Mouse (Mus musculus) midbrain, embryonic 15.5 days (tissue): ENCODE data around the gene Polr1a. TPM values are rescaled to one million over a fixed set of nuclear protein-coding genes. Genes with fewer than 3 reads are reported as not detected.

Experiments used
- ATAC-seq: fragments of 200-750 bp; cut with Nextera tagmentation; replicated peaks from 2 replicates; pipeline ENCODE4 v1.8.0; 2017; ENCODE audit warnings: moderate TSS enrichment
- H3K27ac ChIP-seq: fragments of 300-500 bp; sonication (generic); 2 replicates; pipeline ENCODE4 v1.5.1; 2015; ENCODE audit warnings: mild to moderate bottlenecking, inconsistent platforms
- H3K27me3 ChIP-seq: fragments of 300-500 bp; sonication (generic); replicated peaks from 2 replicates; pipeline ENCODE4 v1.6.1; 2015; ENCODE audit warnings: inconsistent platforms
- H3K36me3 ChIP-seq: fragments of 300-500 bp; sonication (generic); replicated peaks from 2 replicates; pipeline ENCODE4 v1.6.1; 2015; ENCODE audit warnings: inconsistent platforms
- H3K4me1 ChIP-seq: fragments of 300-500 bp; sonication (generic); 2 replicates; pipeline ENCODE4 v1.6.1; 2015; ENCODE audit warnings: inconsistent platforms
- H3K4me2 ChIP-seq: fragments of 300-500 bp; sonication (generic); 2 replicates; pipeline ENCODE4 v1.6.1; 2015; ENCODE audit warnings: inconsistent platforms, mild to moderate bottlenecking, moderate library complexity
- H3K4me3 ChIP-seq: fragments of 300-500 bp; sonication (generic); 2 replicates; pipeline ENCODE4 v1.5.1; 2015; ENCODE audit warnings: mild to moderate bottlenecking, inconsistent platforms
- H3K9ac ChIP-seq: fragments of 300-500 bp; sonication (generic); 2 replicates; pipeline ENCODE4 v1.6.1; 2015; ENCODE audit warnings: mild to moderate bottlenecking, inconsistent platforms
- H3K9me3 ChIP-seq: fragments of 300-500 bp; sonication (generic); 2 replicates; pipeline ENCODE4 v1.6.1; 2016; ENCODE audit warnings: inconsistent platforms
- WGBS: fragments of 180-500 bp; shearing (Covaris S2); methylation state at CpG from one replicate; pipeline ENCODE4 v1.1.7; 2015; ENCODE audit warnings: mixed read lengths; 5-methylcytosine and 5-hydroxymethylcytosine counted together
- polyA plus RNA-seq: library from polyadenylated mRNA; unstranded; fragments of >200 nt; fragmentation: Nextera tagmentation; extraction: Ambion mirVana; gene quantifications from 2 replicates; pipeline ENCODE4 v1.2.1, GENCODE M21; 2015

Polr1a gene
- polyA plus RNA-seq, 1 experiment from 2014 or later = 21.0 TPM

- WGBS = 90% methylated on average over 1 of the region's 1 CpGs
- no peaks in the 10 kb centered on the region for H3K27me3 ChIP-seq
Measured at GRCm38 (mm10) chr6:72009454-72009853, 100.6 kb downstream of the Polr1a start.

GRCm38 (mm10) chr6:72014033-72014432 is 105.2 kb downstream of the Polr1a start:
- no peak overlapping the region for H3K27ac ChIP-seq
- H3K9ac ChIP-seq = no peak overlapping the region
- no peaks in the 10 kb centered on the region for H3K4me1 ChIP-seq
- no peak overlapping the region for H3K4me2 ChIP-seq
- no peaks in the 10 kb centered on the region for H3K36me3 ChIP-seq
- ATAC-seq = no peak
- H3K27me3 ChIP-seq = no peaks in the 10 kb centered on the region
- no peak overlapping the region for H3K4me3 ChIP-seq
- 51% methylated on average over 4 of the region's 4 CpGs for WGBS
- no peaks in the 10 kb centered on the region for H3K9me3 ChIP-seq

More at GRCm38 (mm10) chr6:72009454-72009853, 100.6 kb downstream of the Polr1a start:
- Histone ChIP-seq H3K36me3 (no peaks in the 10 kb centered on the region), H3K27ac (no peak overlapping the region), H3K4me1 (no peaks in the 10 kb centered on the region), H3K4me2 (no peak overlapping the region), H3K9me3 (no peaks in the 10 kb centered on the region), H3K9ac (no peak overlapping the region), H3K4me3 (no peak overlapping the region)
- ATAC-seq = no peak

DNA sequence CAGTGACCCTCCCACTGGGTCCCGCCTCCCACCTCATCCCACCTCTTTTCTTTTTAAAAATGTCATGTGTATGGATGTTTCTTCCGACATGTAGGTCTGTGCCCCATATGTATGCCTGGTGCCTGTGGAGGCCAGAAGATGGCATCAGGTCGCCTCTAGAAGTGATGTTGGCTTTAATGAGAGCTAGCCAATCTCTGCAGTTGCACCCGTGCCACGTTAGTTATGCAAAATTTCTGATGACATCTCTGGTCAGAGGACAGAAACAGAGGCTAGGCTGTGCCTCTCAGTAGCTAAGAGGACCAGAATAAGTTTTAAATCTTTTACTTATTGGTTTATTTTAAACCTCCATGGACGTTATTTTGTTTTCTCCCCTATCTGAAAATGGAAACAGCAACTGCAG is 109.2 kb downstream of the Polr1a start:
- Histone ChIP-seq H3K27ac (no peak overlapping the region), H3K4me3 (no peak overlapping the region), H3K36me3 (no peaks in the 10 kb centered on the region), H3K9ac (no peak overlapping the region), H3K9me3 (no peaks in the 10 kb centered on the region), H3K27me3 (no peaks in the 10 kb centered on the region), H3K4me2 (no peak overlapping the region), H3K4me1 (no peaks in the 10 kb centered on the region)
- WGBS = 84% methylated on average over 6 of the region's 6 CpGs
- ATAC-seq = no peak

- no peaks in the 10 kb centered on the region for H3K27me3 ChIP-seq
- H3K36me3 ChIP-seq = no peaks in the 10 kb centered on the region
- no peak overlapping the region for H3K27ac ChIP-seq
- H3K4me2 ChIP-seq = no peak overlapping the region
- no peak overlapping the region for H3K9ac ChIP-seq
- ATAC-seq = no peak
- H3K4me3 ChIP-seq = no peak overlapping the region
- H3K4me1 ChIP-seq = no peaks in the 10 kb centered on the region
- H3K9me3 ChIP-seq = no peaks in the 10 kb centered on the region
Measured at GRCm38 (mm10) chr6:72025497-72025896, 116.6 kb downstream of the Polr1a start.

GRCm38 (mm10) chr6:72028079-72028478 is 119.2 kb downstream of the Polr1a start:
- H3K4me1 ChIP-seq = no peaks in the 10 kb centered on the region
- no peaks in the 10 kb centered on the region for H3K36me3 ChIP-seq
- no peaks in the 10 kb centered on the region for H3K9me3 ChIP-seq
- no peak overlapping the region for H3K27ac ChIP-seq
- ATAC-seq = no peak
- no peak overlapping the region for H3K9ac ChIP-seq
- no peaks in the 10 kb centered on the region for H3K27me3 ChIP-seq
- no peak overlapping the region for H3K4me2 ChIP-seq
- H3K4me3 ChIP-seq = no peak overlapping the region
- WGBS = 97% methylated on average over 1 of the region's 1 CpGs

- no peak for ATAC-seq
- Histone ChIP-seq H3K4me3 (no peak overlapping the region), H3K4me1 (no peaks in the 10 kb centered on the region)
Measured at GRCm38 (mm10) chr6:72029674-72030073, 120.8 kb downstream of the Polr1a start.

More at GRCm38 (mm10) chr6:72029674-72030073, 120.8 kb downstream of the Polr1a start:
- H3K27ac ChIP-seq = no peak overlapping the region
- no peaks in the 10 kb centered on the region for H3K27me3 ChIP-seq
- 90% methylated on average over 6 of the region's 6 CpGs for WGBS
- no peaks in the 10 kb centered on the region for H3K36me3 ChIP-seq
- H3K4me2 ChIP-seq = no peak overlapping the region
- H3K9ac ChIP-seq = no peak overlapping the region
- H3K9me3 ChIP-seq = no peaks in the 10 kb centered on the region

Other genes starting within 250 kb of the Polr1a start
- 303 and 331 TPM in 2 replicates for gene Reep1, start 201.5 kb upstream of the Polr1a start, polyA plus RNA-seq
- 35.6 and 40.2 TPM in 2 replicates for gene Mrpl35, start 82.1 kb upstream of the Polr1a start, polyA plus RNA-seq
- gene Immt, start 77.7 kb upstream of the Polr1a start, polyA plus RNA-seq = 158 and 160 TPM in 2 replicates
- gene Ptcd3, start 303 bp upstream of the Polr1a start, polyA plus RNA-seq = 81.9 and 84.0 TPM in 2 replicates
- gene St3gal5, start 188.5 kb downstream of the Polr1a start, polyA plus RNA-seq = 54.7 and 62.1 TPM in 2 replicates